Mouse (Mus musculus): ENCODE measurements at regions not wholly inside any gene's neighbourhood (a gene's known extent, or its start where the extent isn't known, plus 50 kb on each side); places are given as distances from the start of the nearest gene placed in this dataset.
"Not testable (repeated sequence)": the region's sequence is repeated elsewhere in the genome, so short reads cannot be mapped to it uniquely, and the experiment has no call there.

GRCm38 (mm10) chr5:14309981-14310380 lies 204.7 kb upstream of the Pclo start:
- no peak overlapping the region for H3K4me3 ChIP-seq (ENCODE audit: insufficient read depth, low read length)
- no peaks in the 10 kb centered on the region for H3K4me1 ChIP-seq (ENCODE audit: control insufficient read depth, insufficient read depth, low read length)
- H3K27ac ChIP-seq (ENCODE audit: insufficient read depth, low read length): no peak overlapping the region
- TF ChIP-seq CTCF (IDR thresholded peaks at IDR 0.05; ENCODE audit: extremely low read depth, insufficient read depth, low read length) (no peak), POLR2A (IDR thresholded peaks at IDR 0.05; ENCODE audit: extremely low read depth, insufficient read depth, low read length) (no peak)

- Histone ChIP-seq H3K27ac (ENCODE audit: insufficient read depth, low read length) (no peak overlapping the region), H3K4me3 (ENCODE audit: insufficient read depth, low read length) (no peak overlapping the region), H3K4me1 (ENCODE audit: control insufficient read depth, insufficient read depth, low read length) (no peaks in the 10 kb centered on the region)
- no peak for TF ChIP-seq CTCF (IDR thresholded peaks at IDR 0.05; ENCODE audit: extremely low read depth, insufficient read depth, low read length)
- TF ChIP-seq POLR2A (IDR thresholded peaks at IDR 0.05; ENCODE audit: extremely low read depth, insufficient read depth, low read length): no peak
These were observed 203.0 kb upstream of the Pclo start for GRCm38 (mm10) chr5:14311729-14312128.

GRCm38 (mm10) chr5:14320216-14320615 lies 194.5 kb upstream of the Pclo start:
- TF ChIP-seq CTCF (IDR thresholded peaks at IDR 0.05; ENCODE audit: extremely low read depth, insufficient read depth, low read length): no peak
- TF ChIP-seq POLR2A (IDR thresholded peaks at IDR 0.05; ENCODE audit: extremely low read depth, insufficient read depth, low read length): no peak
- H3K4me1 ChIP-seq (ENCODE audit: control insufficient read depth, insufficient read depth, low read length): no peaks in the 10 kb centered on the region; the same call in 1 of the 2 replicates
- H3K4me3 ChIP-seq (ENCODE audit: insufficient read depth, low read length): no peak overlapping the region
- no peak overlapping the region for H3K27ac ChIP-seq (ENCODE audit: insufficient read depth, low read length)

- no peaks in the 10 kb centered on the region; the same call in 1 of the 2 replicates for H3K4me1 ChIP-seq (ENCODE audit: control insufficient read depth, insufficient read depth, low read length)
- no peak overlapping the region for H3K4me3 ChIP-seq (ENCODE audit: insufficient read depth, low read length)
- H3K27ac ChIP-seq (ENCODE audit: insufficient read depth, low read length): no peak overlapping the region
- TF ChIP-seq CTCF (IDR thresholded peaks at IDR 0.05; ENCODE audit: extremely low read depth, insufficient read depth, low read length) (no peak), POLR2A (IDR thresholded peaks at IDR 0.05; ENCODE audit: extremely low read depth, insufficient read depth, low read length) (no peak)
These were observed 192.7 kb upstream of the Pclo start for GRCm38 (mm10) chr5:14322000-14322399.

- TF ChIP-seq CTCF (IDR thresholded peaks at IDR 0.05; ENCODE audit: extremely low read depth, insufficient read depth, low read length): no peak
- TF ChIP-seq POLR2A (IDR thresholded peaks at IDR 0.05; ENCODE audit: extremely low read depth, insufficient read depth, low read length): no peak
- no peak overlapping the region for H3K27ac ChIP-seq (ENCODE audit: insufficient read depth, low read length)
- no peaks in the 10 kb centered on the region for H3K4me1 ChIP-seq (ENCODE audit: control insufficient read depth, insufficient read depth, low read length)
- no peak overlapping the region for H3K4me3 ChIP-seq (ENCODE audit: insufficient read depth, low read length)
These were observed 154.3 kb upstream of the Pclo start for GRCm38 (mm10) chr5:14360446-14360845.

GRCm38 (mm10) chr5:14389184-14389890 lies 125.4 kb upstream of the Pclo start:
- H3K27ac ChIP-seq (ENCODE audit: insufficient read depth, low read length): no peak overlapping the region

GRCm38 (mm10) chr5:14391793-14392192 lies 122.9 kb upstream of the Pclo start:
- H3K4me3 ChIP-seq (ENCODE audit: insufficient read depth, low read length): no peak overlapping the region
- no peak overlapping the region for H3K27ac ChIP-seq (ENCODE audit: insufficient read depth, low read length)
- no peaks in the 10 kb centered on the region for H3K4me1 ChIP-seq (ENCODE audit: control insufficient read depth, insufficient read depth, low read length)
- TF ChIP-seq CTCF (IDR thresholded peaks at IDR 0.05; ENCODE audit: extremely low read depth, insufficient read depth, low read length) (no peak), POLR2A (IDR thresholded peaks at IDR 0.05; ENCODE audit: extremely low read depth, insufficient read depth, low read length) (no peak)

More at GRCm38 (mm10) chr5:14389184-14389890, 125.4 kb upstream of the Pclo start:
- Histone ChIP-seq H3K4me3 (ENCODE audit: insufficient read depth, low read length) (no peak overlapping the region), H3K4me1 (ENCODE audit: control insufficient read depth, insufficient read depth, low read length) (no peaks in the 10 kb centered on the region)
- TF ChIP-seq CTCF (IDR thresholded peaks at IDR 0.05; ENCODE audit: extremely low read depth, insufficient read depth, low read length) (peak; percentile 66; the same call in 1 of the 2 replicates), POLR2A (IDR thresholded peaks at IDR 0.05; ENCODE audit: extremely low read depth, insufficient read depth, low read length) (no peak)

- H3K4me1 ChIP-seq (ENCODE audit: control insufficient read depth, insufficient read depth, low read length); H3K27ac ChIP-seq (ENCODE audit: insufficient read depth, low read length); H3K4me3 ChIP-seq (ENCODE audit: insufficient read depth, low read length): not testable (repeated sequence)
These were observed 111.3 kb upstream of the Pclo start for GRCm38 (mm10) chr5:14403381-14403780.

GRCm38 (mm10) chr5:14404344-14404743 lies 110.4 kb upstream of the Pclo start:
- no peaks in the 10 kb centered on the region for H3K4me1 ChIP-seq (ENCODE audit: control insufficient read depth, insufficient read depth, low read length)
- H3K27ac ChIP-seq (ENCODE audit: insufficient read depth, low read length): no peak overlapping the region
- no peak for TF ChIP-seq POLR2A (IDR thresholded peaks at IDR 0.05; ENCODE audit: extremely low read depth, insufficient read depth, low read length)
- no peak for TF ChIP-seq CTCF (IDR thresholded peaks at IDR 0.05; ENCODE audit: extremely low read depth, insufficient read depth, low read length)

GRCm38 (mm10) chr5:14415234-14415862 lies 99.4 kb upstream of the Pclo start:
- no peaks in the 10 kb centered on the region for H3K4me1 ChIP-seq (ENCODE audit: control insufficient read depth, insufficient read depth, low read length)
- TF ChIP-seq POLR2A (IDR thresholded peaks at IDR 0.05; ENCODE audit: extremely low read depth, insufficient read depth, low read length) (no peak), CTCF (IDR thresholded peaks at IDR 0.05; ENCODE audit: extremely low read depth, insufficient read depth, low read length) (no peak)
- no peak overlapping the region for H3K27ac ChIP-seq (ENCODE audit: insufficient read depth, low read length)
- no peak overlapping the region for H3K4me3 ChIP-seq (ENCODE audit: insufficient read depth, low read length)

More at GRCm38 (mm10) chr5:14404344-14404743, 110.4 kb upstream of the Pclo start:
- no peak overlapping the region for H3K4me3 ChIP-seq (ENCODE audit: insufficient read depth, low read length)

Data from cortical plate, adult 2 months (tissue).